Mouse (Mus musculus): ENCODE measurements around the gene Tom1l2. TPM values are rescaled to one million over a fixed set of nuclear protein-coding genes. Genes with fewer than 3 reads are reported as not detected.
A peak's percentile ranks its signal among the peaks of the same experiment; 100 is the strongest.

The Tom1l2 gene
- total and polyA plus RNA-seq, 2 experiments from 2014 or later, result 49.4 to 120 TPM

GRCm38 (mm10) chr11:60302354-60303083, 50.2 kb downstream of the Tom1l2 start:
- no peak overlapping the region for H3K4me3 ChIP-seq (ENCODE audit: low read depth, low read length)
- no peak overlapping the region for H3K4me2 ChIP-seq (ENCODE audit: low read depth, low read length, poor library complexity, severe bottlenecking)
- no peaks in the 10 kb centered on the region for H3K27me3 ChIP-seq (ENCODE audit: insufficient read depth, low read length)
- no peaks in the 10 kb centered on the region for H3K36me3 ChIP-seq (ENCODE audit: insufficient read depth, low read length)
- H3K9ac ChIP-seq (replicated peaks; ENCODE audit: low read length, poor library complexity, severe bottlenecking), result peak overlapping the region; percentile 14; the same call in 1 of the 2 replicates
- no peaks in the 10 kb centered on the region for H3K9me3 ChIP-seq (ENCODE audit: low read length)
- DNase-seq (ENCODE audit: low spot score) (no peak), ATAC-seq (ENCODE audit: low FRiP score) (no peak)
- peak overlapping the region; percentile 75 for H3K27ac ChIP-seq (ENCODE audit: low read depth, low read length)
- peaks cover 10% of the 10 kb centered on the region for H3K4me1 ChIP-seq (ENCODE audit: insufficient read depth, low read length)
- 71% methylated on average over 10 of the region's 10 CpGs for WGBS
- no peak for TF ChIP-seq CTCF (IDR thresholded peaks at IDR 0.05)

GRCm38 (mm10) chr11:60301588-60302208, 51.0 kb downstream of the Tom1l2 start:
- WGBS, result 30% methylated on average over 5 of the region's 5 CpGs
- peak overlapping the region; percentile 14; the same call in 1 of the 2 replicates for H3K9ac ChIP-seq (replicated peaks; ENCODE audit: low read length, poor library complexity, severe bottlenecking)
- ATAC-seq (ENCODE audit: low FRiP score) (no peak), DNase-seq (ENCODE audit: low spot score) (no peak)
- TF ChIP-seq CTCF (IDR thresholded peaks at IDR 0.05), result no peak
- H3K27ac ChIP-seq (ENCODE audit: low read depth, low read length), result peak overlapping the region; percentile 75
- no peak overlapping the region for H3K4me3 ChIP-seq (ENCODE audit: low read depth, low read length)
- H3K36me3 ChIP-seq (ENCODE audit: insufficient read depth, low read length), result no peaks in the 10 kb centered on the region
- no peaks in the 10 kb centered on the region for H3K27me3 ChIP-seq (ENCODE audit: insufficient read depth, low read length)
- H3K4me2 ChIP-seq (ENCODE audit: low read depth, low read length, poor library complexity, severe bottlenecking), result no peak overlapping the region
- no peaks in the 10 kb centered on the region for H3K9me3 ChIP-seq (ENCODE audit: low read length)
- H3K4me1 ChIP-seq (ENCODE audit: insufficient read depth, low read length), result peaks cover 10% of the 10 kb centered on the region

- H3K36me3 ChIP-seq (ENCODE audit: insufficient read depth, low read length), result no peaks in the 10 kb centered on the region
- no peak for TF ChIP-seq CTCF (IDR thresholded peaks at IDR 0.05)
- ATAC-seq (ENCODE audit: low FRiP score) (no peak), DNase-seq (ENCODE audit: low spot score) (no peak)
- H3K9me3 ChIP-seq (ENCODE audit: low read length), result no peaks in the 10 kb centered on the region
- H3K4me2 ChIP-seq (ENCODE audit: low read depth, low read length, poor library complexity, severe bottlenecking), result no peak overlapping the region
- peaks cover 13% of the 10 kb centered on the region for H3K4me1 ChIP-seq (ENCODE audit: insufficient read depth, low read length)
- peak overlapping the region; percentile 75; the same call in 1 of the 2 replicates for H3K27ac ChIP-seq (ENCODE audit: low read depth, low read length)
- H3K9ac ChIP-seq (replicated peaks; ENCODE audit: low read length, poor library complexity, severe bottlenecking), result no peak overlapping the region
- H3K4me3 ChIP-seq (ENCODE audit: low read depth, low read length), result no peak overlapping the region
- WGBS, result 74% methylated on average over 3 of the region's 3 CpGs
- H3K27me3 ChIP-seq (ENCODE audit: insufficient read depth, low read length), result no peaks in the 10 kb centered on the region
These were observed 52.4 kb downstream of the Tom1l2 start for GRCm38 (mm10) chr11:60300318-60300717.

- WGBS, result 85% methylated on average over 3 of the region's 3 CpGs
- TF ChIP-seq CTCF (IDR thresholded peaks at IDR 0.05), result no peak
- H3K4me2 ChIP-seq (ENCODE audit: low read depth, low read length, poor library complexity, severe bottlenecking), result no peak overlapping the region
- peaks cover 23% of the 10 kb centered on the region for H3K4me1 ChIP-seq (ENCODE audit: insufficient read depth, low read length)
- H3K9ac ChIP-seq (replicated peaks; ENCODE audit: low read length, poor library complexity, severe bottlenecking), result no peak overlapping the region
- H3K4me3 ChIP-seq (ENCODE audit: low read depth, low read length), result no peak overlapping the region
- ATAC-seq (ENCODE audit: low FRiP score) (no peak), DNase-seq (ENCODE audit: low spot score) (no peak)
- no peaks in the 10 kb centered on the region for H3K36me3 ChIP-seq (ENCODE audit: insufficient read depth, low read length)
- H3K27ac ChIP-seq (ENCODE audit: low read depth, low read length), result no peak overlapping the region
- H3K9me3 ChIP-seq (ENCODE audit: low read length), result no peaks in the 10 kb centered on the region
- no peaks in the 10 kb centered on the region for H3K27me3 ChIP-seq (ENCODE audit: insufficient read depth, low read length)
These were observed 54.9 kb downstream of the Tom1l2 start for GRCm38 (mm10) chr11:60297772-60298171.

GRCm38 (mm10) chr11:60294630-60295313, 57.9 kb downstream of the Tom1l2 start:
- 50% methylated on average over 5 of the region's 5 CpGs for WGBS
- no peak for TF ChIP-seq CTCF (IDR thresholded peaks at IDR 0.05)
- no peak overlapping the region for H3K4me3 ChIP-seq (ENCODE audit: low read depth, low read length)
- no peaks in the 10 kb centered on the region for H3K9me3 ChIP-seq (ENCODE audit: low read length)
- no peak; the same call in 1 of the 2 replicates for ATAC-seq (ENCODE audit: low FRiP score)
- H3K27ac ChIP-seq (ENCODE audit: low read depth, low read length), result peak overlapping the region; percentile 48
- H3K9ac ChIP-seq (replicated peaks; ENCODE audit: low read length, poor library complexity, severe bottlenecking), result no peak overlapping the region
- no peak for DNase-seq (ENCODE audit: low spot score)
- no peak overlapping the region for H3K4me2 ChIP-seq (ENCODE audit: low read depth, low read length, poor library complexity, severe bottlenecking)
- no peaks in the 10 kb centered on the region for H3K36me3 ChIP-seq (ENCODE audit: insufficient read depth, low read length)
- H3K27me3 ChIP-seq (ENCODE audit: insufficient read depth, low read length), result no peaks in the 10 kb centered on the region
- peaks cover 17% of the 10 kb centered on the region for H3K4me1 ChIP-seq (ENCODE audit: insufficient read depth, low read length)

Measured in midbrain, postnatal 0 days (tissue).